Mouse (Mus musculus) bone marrow, adult 2 months (tissue): ENCODE results near the gene Ncoa4. TPM values are rescaled to one million over a fixed set of nuclear protein-coding genes. Genes with fewer than 3 reads are reported as not detected.
"Not testable (repeated sequence)": the region's sequence is repeated elsewhere in the genome, so short reads cannot be mapped to it uniquely, and the experiment has no call there.

Experiments
- H3K27ac ChIP-seq: fragments of 200-500 bp; 2 replicates; pipeline ENCODE4 v1.5.1; 2012; ENCODE audit warnings: low read depth, mild to moderate bottlenecking, control low read depth, inconsistent platforms, low read length; ENCODE audit not compliant: control insufficient read depth, poor library complexity, insufficient read depth
- H3K4me1 ChIP-seq: fragments of 200-500 bp; 2 replicates; pipeline ENCODE4 v1.6.1; 2011; ENCODE audit warnings: low read length; ENCODE audit not compliant: control insufficient read depth, insufficient read depth
- H3K4me3 ChIP-seq: fragments of 200-500 bp; replicated peaks from 2 replicates; pipeline ENCODE3; 2011; ENCODE audit warnings: mild to moderate bottlenecking, low read depth, low read length, control low read depth; ENCODE audit not compliant: control insufficient read depth
- CTCF ChIP-seq: fragments of 200-500 bp; IDR thresholded peaks from 2 replicates; pipeline ENCODE4 v1.5.1; 2011; ENCODE audit warnings: low read length, control low read depth; ENCODE audit not compliant: control insufficient read depth, insufficient read depth
- POLR2A ChIP-seq: fragments of 200-500 bp; IDR thresholded peaks from 2 replicates; pipeline ENCODE4 v1.6.1; 2011; ENCODE audit warnings: low read depth, mild to moderate bottlenecking, control low read depth, low read length, borderline replicate concordance; ENCODE audit not compliant: control insufficient read depth
- WGBS: fragments of 180-500 bp; shearing (Covaris S2); methylation state at CpG from one replicate; pipeline ENCODE4 v1.1.7; 2018; 5-methylcytosine and 5-hydroxymethylcytosine counted together
- polyA plus RNA-seq: library from polyadenylated mRNA; stranded (reverse); fragments of >200 nt; gene quantifications from 2 replicates; pipeline ENCODE4 v1.2.4, GENCODE M21; 2011; ENCODE audit warnings: low replicate concordance; ENCODE audit not compliant: missing spikeins, insufficient read depth, insufficient read length

Ncoa4 gene
- polyA plus RNA-seq, 1 experiment = 110 TPM

GRCm38 (mm10) chr14:32179393-32180195, 19.9 kb downstream of the Ncoa4 start:
- H3K27ac ChIP-seq = no peak overlapping the region

GRCm38 (mm10) chr14:32180861-32181260, 21.2 kb downstream of the Ncoa4 start:
- Histone ChIP-seq H3K4me1 (no peaks in the 10 kb centered on the region), H3K27ac (no peak overlapping the region), H3K4me3 (no peak overlapping the region)
- TF ChIP-seq POLR2A = no peak
- TF ChIP-seq CTCF = no peak
- WGBS = 85% methylated on average over 6 of the region's 6 CpGs

More at GRCm38 (mm10) chr14:32179393-32180195, 19.9 kb downstream of the Ncoa4 start:
- WGBS = 83% methylated on average over 10 of the region's 10 CpGs
- no peak for TF ChIP-seq CTCF
- TF ChIP-seq POLR2A = no peak
- no peak overlapping the region for H3K4me3 ChIP-seq
- no peaks in the 10 kb centered on the region for H3K4me1 ChIP-seq

GRCm38 (mm10) chr14:32183846-32184245, 24.2 kb downstream of the Ncoa4 start:
- TF ChIP-seq CTCF = no peak
- no peak for TF ChIP-seq POLR2A
- 86% methylated on average over 4 of the region's 4 CpGs for WGBS
- Histone ChIP-seq H3K27ac (no peak overlapping the region), H3K4me3 (no peak overlapping the region), H3K4me1 (no peaks in the 10 kb centered on the region)

- TF ChIP-seq POLR2A (no peak), CTCF (no peak)
- Histone ChIP-seq H3K27ac (no peak overlapping the region), H3K4me1 (no peaks in the 10 kb centered on the region; the same call in 1 of the 2 replicates), H3K4me3 (no peak overlapping the region)
- whole genome bisulfite sequencing = 88% methylated on average over 6 of the region's 6 CpGs
These were observed 31.1 kb downstream of the Ncoa4 start for GRCm38 (mm10) chr14:32190627-32191391.

GRCm38 (mm10) chr14:32191926-32192325, 32.3 kb downstream of the Ncoa4 start:
- Histone ChIP-seq H3K27ac (no peak overlapping the region), H3K4me3 (no peak overlapping the region), H3K4me1 (no peaks in the 10 kb centered on the region; the same call in 1 of the 2 replicates)
- 75% methylated on average over 5 of the region's 5 CpGs for WGBS
- no peak for TF ChIP-seq CTCF
- TF ChIP-seq POLR2A = no peak

- no peak overlapping the region for H3K4me3 ChIP-seq
- WGBS = 32% methylated on average over 3 of the region's 3 CpGs
- H3K27ac ChIP-seq = no peak overlapping the region
- H3K4me1 ChIP-seq = no peaks in the 10 kb centered on the region; the same call in 1 of the 2 replicates
- TF ChIP-seq CTCF = peak; percentile 88
- no peak for TF ChIP-seq POLR2A
These were observed 32.8 kb downstream of the Ncoa4 start for GRCm38 (mm10) chr14:32192437-32192836.

GRCm38 (mm10) chr14:32193557-32193956, 33.9 kb downstream of the Ncoa4 start:
- H3K4me3 ChIP-seq, H3K27ac ChIP-seq, H3K4me1 ChIP-seq: not testable (repeated sequence)
- WGBS = 61% methylated on average over 5 of the region's 5 CpGs

- Histone ChIP-seq H3K27ac (peak overlapping the region; percentile 39), H3K4me3 (peak overlapping the region; percentile 81), H3K4me1 (peaks cover 1% of the 10 kb centered on the region; the same call in 1 of the 2 replicates)
- TF ChIP-seq POLR2A (no peak), CTCF (no peak)
- under 1% methylated on average over 26 of the region's 26 CpGs for WGBS
These were observed 41.7 kb downstream of the Ncoa4 start for GRCm38 (mm10) chr14:32201354-32201753.
